Mouse (Mus musculus): ENCODE results near the gene Grin2d.

The Grin2d gene

GRCm38 (mm10) chr7:45897258-45897757, 19.1 kb upstream of the Grin2d start:
- peak; percentile 44 to 47 for DNase-seq (ENCODE audit: low spot score in 2 of 2)

- peak; percentile 92 to 94 for DNase-seq (ENCODE audit: low spot score in 2 of 2)
Measured at GRCm38 (mm10) chr7:45896517-45897257, 18.5 kb upstream of the Grin2d start, which contains the start of the genes Syngr4 and Tmem143. TSS of gene Syngr4 (minus strand) at chr7:45896714. TSS of gene Tmem143 (plus strand) at chr7:45896941.

- DNase-seq (ENCODE audit: low spot score in 2 of 2): no peak
Measured at GRCm38 (mm10) chr7:45895931-45896516, 17.8 kb upstream of the Grin2d start.

GRCm38 (mm10) chr7:45892651-45893050, 14.5 kb upstream of the Grin2d start:
- no peak for DNase-seq (ENCODE audit: low spot score in 2 of 2)

GRCm38 (mm10) chr7:45887246-45887645, 9.1 kb upstream of the Grin2d start:
- no peak for DNase-seq (ENCODE audit: low spot score in 2 of 2)

- DNase-seq (ENCODE audit: low spot score in 2 of 2): no peak
Measured at GRCm38 (mm10) chr7:45881011-45881410, 2.8 kb upstream of the Grin2d start.

GRCm38 (mm10) chr7:45880531-45880930, 2.4 kb upstream of the Grin2d start:
- no peak for DNase-seq (ENCODE audit: low spot score in 2 of 2)

GRCm38 (mm10) chr7:45876895-45877294, 1.3 kb downstream of the Grin2d start:
- DNase-seq (ENCODE audit: low spot score in 2 of 2): no peak

GRCm38 (mm10) chr7:45873061-45873947, 4.9 kb downstream of the Grin2d start:
- DNase-seq (ENCODE audit: low spot score in 2 of 2): peak; percentile 45 to 46

- DNase-seq (ENCODE audit: low spot score in 2 of 2): peak; percentile 82 to 92
Measured at GRCm38 (mm10) chr7:45872624-45873023, 5.6 kb downstream of the Grin2d start, which contains the start of gene Kdelr1. TSS of gene Kdelr1 (plus strand) at chr7:45872772.

- DNase-seq (ENCODE audit: low spot score in 2 of 2): no peak
Measured at GRCm38 (mm10) chr7:45870282-45871058, 7.7 kb downstream of the Grin2d start.

- DNase-seq (ENCODE audit: low spot score in 2 of 2): no peak
Measured at GRCm38 (mm10) chr7:45869787-45870186, 8.4 kb downstream of the Grin2d start.

- no peak for DNase-seq (ENCODE audit: low spot score in 2 of 2)
Measured at GRCm38 (mm10) chr7:45869107-45869670, 9.0 kb downstream of the Grin2d start.

GRCm38 (mm10) chr7:45867871-45868270, 10.3 kb downstream of the Grin2d start:
- no peak for DNase-seq (ENCODE audit: low spot score in 2 of 2)

- peak; percentile 85 to 90 for DNase-seq (ENCODE audit: low spot score in 2 of 2)
Measured at GRCm38 (mm10) chr7:45865925-45866910, 12.0 kb downstream of the Grin2d start.

GRCm38 (mm10) chr7:45864435-45864834, 13.7 kb downstream of the Grin2d start:
- no peak for DNase-seq (ENCODE audit: low spot score in 2 of 2)

GRCm38 (mm10) chr7:45862804-45863203, 15.4 kb downstream of the Grin2d start:
- no peak for DNase-seq (ENCODE audit: low spot score in 2 of 2)

- no peak for DNase-seq (ENCODE audit: low spot score in 2 of 2)
Measured at GRCm38 (mm10) chr7:45859008-45859407, 19.2 kb downstream of the Grin2d start.
